In the genomic region with DNA sequence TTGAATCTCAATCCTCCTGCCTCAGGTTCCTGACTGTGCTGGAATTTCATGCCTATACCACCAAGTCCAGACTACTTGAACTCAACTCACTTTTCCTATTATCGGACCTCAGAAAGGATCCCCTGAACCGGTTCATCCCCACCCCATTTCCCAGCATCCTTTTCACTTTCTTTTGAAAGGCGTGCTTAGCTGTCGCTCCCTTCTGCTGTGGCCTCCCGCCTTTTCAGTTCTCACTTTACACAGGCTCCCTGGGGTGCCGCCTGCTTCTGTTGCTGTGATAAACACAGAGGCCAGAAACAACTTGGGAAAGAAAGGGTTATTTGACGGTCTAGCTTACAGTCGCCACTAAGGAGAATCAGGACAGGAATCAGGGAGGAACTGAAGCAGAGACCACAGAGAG, we compare ENCODE assay signal across 23 mouse cellular contexts. TPM values are rescaled to one million over a fixed set of nuclear protein-coding genes. Genes with fewer than 3 reads are reported as not detected.
DNase-seq lines count a peak whose midpoint lies in the region; ATAC-seq lines count a peak whose summit lies in the region.
"Had no signal": no experiment of that assay in that cellular context is flagged by ENCODE, and none has a peak within 500 bp of the region (broad histone marks: within the 10 kb centered on the region; RNA-seq: fewer than 3 reads in every experiment).

No protein-coding gene starts in this region.

- H3K27me3 ChIP-seq in forebrain, embryonic 10.5 days (ENCODE audit: poor library complexity, severe bottlenecking), result 0 out of 2 replicates have a peak, but pooled peaks cover 5% of the 10 kb centered on the region
- no peaks in the 10 kb centered on the region for H3K27me3 ChIP-seq in forebrain, embryonic 13.5 days
- H3K27me3 ChIP-seq in midbrain, embryonic 12.5 days, result peaks cover 7% of the 10 kb centered on the region
- peaks cover 5% of the 10 kb centered on the region; the same call in 1 of the 2 replicates for H3K27me3 ChIP-seq in midbrain, embryonic 13.5 days
- H3K27me3 ChIP-seq in hindbrain, embryonic 13.5 days, result no peaks in the 10 kb centered on the region
- H3K27me3 ChIP-seq: forebrain, embryonic 15.5 days had no signal

- H3K36me3 ChIP-seq in forebrain, embryonic 10.5 days (replicated peaks), result no peaks in the 10 kb centered on the region
- H3K36me3 ChIP-seq in forebrain, embryonic 13.5 days (ENCODE audit: poor library complexity, severe bottlenecking), result no peaks in the 10 kb centered on the region
- no peaks in the 10 kb centered on the region for H3K36me3 ChIP-seq in midbrain, embryonic 12.5 days
- H3K36me3 ChIP-seq in midbrain, embryonic 13.5 days, result no peaks in the 10 kb centered on the region
- no peaks in the 10 kb centered on the region for H3K36me3 ChIP-seq in hindbrain, embryonic 13.5 days
- H3K36me3 ChIP-seq: forebrain, embryonic 15.5 days; liver, embryonic 13.5 days; stomach, embryonic 15.5 days had no signal

- peak overlapping the region; percentile 54 for H3K27ac ChIP-seq in forebrain, embryonic 10.5 days
- no peak overlapping the region for H3K27ac ChIP-seq in forebrain, embryonic 13.5 days
- no peak overlapping the region for H3K27ac ChIP-seq in midbrain, embryonic 12.5 days (replicated peaks)
- no peak overlapping the region for H3K27ac ChIP-seq in midbrain, embryonic 13.5 days
- no peak overlapping the region for H3K27ac ChIP-seq in hindbrain, embryonic 13.5 days
- H3K27ac ChIP-seq: forebrain, embryonic 15.5 days; heart, adult 2 months; liver, embryonic 13.5 days; stomach, embryonic 15.5 days had no signal

- no peak overlapping the region for H3K4me2 ChIP-seq in forebrain, embryonic 13.5 days
- H3K4me2 ChIP-seq in midbrain, embryonic 12.5 days (replicated peaks), result peak overlapping the region; percentile 15; the same call in 1 of the 2 replicates
- no peak overlapping the region for H3K4me2 ChIP-seq in midbrain, embryonic 13.5 days (replicated peaks)
- H3K4me2 ChIP-seq in hindbrain, embryonic 13.5 days, result 0 out of 2 replicates have a peak overlapping the region, but pooled peaks have one; percentile 13
- H3K4me2 ChIP-seq: forebrain, embryonic 15.5 days; liver, embryonic 13.5 days; stomach, embryonic 15.5 days had no signal

- no peak for DNase-seq in forebrain, embryonic 10.5 days (ENCODE audit: extremely low spot score, low spot score)
- no peak for DNase-seq in frontal cortex, postnatal 25 days (ENCODE audit: low spot score in 2 of 2)
- DNase-seq: adrenal gland, adult 8-10 months; cerebellum, adult 2 months; heart, adult 2 months; kidney, adult 9 months; kidney, postnatal 4 days; liver, embryonic 13.5 days; right cerebral cortex, adult 18-20 months; spleen, adult 18-20 months had no signal

- H3K9ac ChIP-seq in forebrain, embryonic 13.5 days, result no peak overlapping the region
- H3K9ac ChIP-seq in midbrain, embryonic 12.5 days (replicated peaks), result no peak overlapping the region
- H3K9ac ChIP-seq in midbrain, embryonic 13.5 days (replicated peaks), result no peak overlapping the region
- no peak overlapping the region for H3K9ac ChIP-seq in hindbrain, embryonic 13.5 days
- H3K9ac ChIP-seq: forebrain, embryonic 15.5 days; liver, embryonic 13.5 days; stomach, embryonic 15.5 days had no signal

- peaks cover 27% of the 10 kb centered on the region for H3K4me1 ChIP-seq in forebrain, embryonic 10.5 days
- peaks cover 7% of the 10 kb centered on the region for H3K4me1 ChIP-seq in forebrain, embryonic 13.5 days
- peaks cover 6% of the 10 kb centered on the region for H3K4me1 ChIP-seq in midbrain, embryonic 12.5 days
- peaks cover 8% of the 10 kb centered on the region for H3K4me1 ChIP-seq in midbrain, embryonic 13.5 days (replicated peaks)
- peaks cover 6% of the 10 kb centered on the region; the same call in 1 of the 2 replicates for H3K4me1 ChIP-seq in hindbrain, embryonic 13.5 days (replicated peaks)
- H3K4me1 ChIP-seq: liver, embryonic 13.5 days; stomach, embryonic 15.5 days had no signal

- no peaks in the 10 kb centered on the region; the same call in 1 of the 2 replicates for H3K9me3 ChIP-seq in forebrain, embryonic 10.5 days
- H3K9me3 ChIP-seq in forebrain, embryonic 13.5 days (replicated peaks), result 0 out of 2 replicates have a peak, but pooled peaks cover 3% of the 10 kb centered on the region
- no peaks in the 10 kb centered on the region for H3K9me3 ChIP-seq in midbrain, embryonic 12.5 days
- H3K9me3 ChIP-seq in midbrain, embryonic 13.5 days, result no peaks in the 10 kb centered on the region
- no peaks in the 10 kb centered on the region for H3K9me3 ChIP-seq in hindbrain, embryonic 13.5 days
- H3K9me3 ChIP-seq: forebrain, embryonic 15.5 days; liver, embryonic 13.5 days; megakaryocyte, embryonic 14.5 days; stomach, embryonic 15.5 days had no signal

- ATAC-seq in forebrain, embryonic 13.5 days, result no peak
- no peak for ATAC-seq in midbrain, embryonic 12.5 days (ENCODE audit: low FRiP score, low read depth)
- no peak for ATAC-seq in midbrain, embryonic 13.5 days
- ATAC-seq in hindbrain, embryonic 13.5 days (ENCODE audit: low FRiP score), result no peak
- ATAC-seq in monocyte, adult 5-6 weeks (replicated peaks; ENCODE audit: insufficient number of reproducible peaks, low FRiP score, low TSS enrichment, poor library complexity, severe bottlenecking), result no peak
- ATAC-seq: forebrain, embryonic 15.5 days; inflammation-experienced regulatory T-cells, adult 6 months; lung, postnatal 0 days had no signal

- H3K4me3 ChIP-seq in forebrain, embryonic 10.5 days, result peak overlapping the region; percentile 22
- H3K4me3 ChIP-seq in forebrain, embryonic 13.5 days, result no peak overlapping the region
- H3K4me3 ChIP-seq in midbrain, embryonic 12.5 days, result no peak overlapping the region
- no peak overlapping the region for H3K4me3 ChIP-seq in midbrain, embryonic 13.5 days (replicated peaks)
- H3K4me3 ChIP-seq in hindbrain, embryonic 13.5 days, result no peak overlapping the region
- H3K4me3 ChIP-seq: forebrain, embryonic 15.5 days; heart, adult 2 months; liver, embryonic 13.5 days; megakaryocyte, embryonic 14.5 days; stomach, embryonic 15.5 days had no signal

- WGBS in forebrain, embryonic 10.5 days, result 5% methylated on average over 8 of the region's 8 CpGs
- under 1% methylated on average over 8 of the region's 8 CpGs for WGBS in forebrain, embryonic 13.5 days
- 4% methylated on average over 8 of the region's 8 CpGs for WGBS in midbrain, embryonic 12.5 days
- 3% methylated on average over 8 of the region's 8 CpGs for WGBS in midbrain, embryonic 13.5 days
- WGBS in hindbrain, embryonic 13.5 days, result 2% methylated on average over 8 of the region's 8 CpGs

RNA-seq across cellular contexts. Expression of gene H2-Oa, which starts 9.0 kb away (rescaled TPM):
- 0.12 and 0.43 TPM in 2 replicates for polyA plus RNA-seq in forebrain, embryonic 10.5 days (2016; fragmentation: Nextera tagmentation; extraction: Ambion mirVana)
- not detected in 2 replicates for polyA plus RNA-seq in forebrain, embryonic 13.5 days (2015; fragmentation: Nextera tagmentation; extraction: Ambion mirVana)
- 0.17 and 0.56 TPM in 2 replicates for polyA plus RNA-seq in midbrain, embryonic 12.5 days (2016; fragmentation: Nextera tagmentation; extraction: Ambion mirVana)
- polyA plus RNA-seq in midbrain, embryonic 13.5 days (2015; fragmentation: Nextera tagmentation; extraction: Ambion mirVana), result not detected in 2 replicates
- polyA plus RNA-seq in hindbrain, embryonic 13.5 days (2015; fragmentation: Nextera tagmentation; extraction: Ambion mirVana), result 0.18 TPM in 1 of 2 replicates, not detected in the other
- total RNA-seq in monocyte, adult 5-6 weeks (2017), result 7.8 to 18.9 TPM (median 17.6 TPM) in 3 replicates
- total RNA-seq: gastrocnemius, adult 8-10 months; layer of hippocampus, postnatal 14 days had no signal
- polyA plus RNA-seq: neural tube, embryonic 14.5 days had no signal

RNA-seq across cellular contexts. Expression of gene H2-DMa, which starts 36.2 kb away (rescaled TPM):
- 4.5 and 6.9 TPM in 2 replicates for polyA plus RNA-seq in forebrain, embryonic 10.5 days (2016; fragmentation: Nextera tagmentation; extraction: Ambion mirVana)
- 8.7 and 10.0 TPM in 2 replicates for polyA plus RNA-seq in forebrain, embryonic 13.5 days (2015; fragmentation: Nextera tagmentation; extraction: Ambion mirVana)
- 9.8 and 9.9 TPM in 2 replicates for polyA plus RNA-seq in midbrain, embryonic 12.5 days (2016; fragmentation: Nextera tagmentation; extraction: Ambion mirVana)
- polyA plus RNA-seq in midbrain, embryonic 13.5 days (2015; fragmentation: Nextera tagmentation; extraction: Ambion mirVana), result 13.1 and 15.3 TPM in 2 replicates
- 14.4 and 16.9 TPM in 2 replicates for polyA plus RNA-seq in hindbrain, embryonic 13.5 days (2015; fragmentation: Nextera tagmentation; extraction: Ambion mirVana)
- total RNA-seq in monocyte, adult 5-6 weeks (2017), result 55.9 to 84.5 TPM (median 72.8 TPM) in 3 replicates

RNA-seq across cellular contexts. Expression of gene Brd2, which starts 39.3 kb away (rescaled TPM):
- polyA plus RNA-seq in forebrain, embryonic 10.5 days (2016; fragmentation: Nextera tagmentation; extraction: Ambion mirVana), result 121 and 134 TPM in 2 replicates
- 124 and 125 TPM in 2 replicates for polyA plus RNA-seq in forebrain, embryonic 13.5 days (2015; fragmentation: Nextera tagmentation; extraction: Ambion mirVana)
- polyA plus RNA-seq in midbrain, embryonic 12.5 days (2016; fragmentation: Nextera tagmentation; extraction: Ambion mirVana), result 144 and 148 TPM in 2 replicates
- polyA plus RNA-seq in midbrain, embryonic 13.5 days (2015; fragmentation: Nextera tagmentation; extraction: Ambion mirVana), result 128 and 147 TPM in 2 replicates
- polyA plus RNA-seq in hindbrain, embryonic 13.5 days (2015; fragmentation: Nextera tagmentation; extraction: Ambion mirVana), result 127 and 129 TPM in 2 replicates
- 374 to 583 TPM (median 393 TPM) in 3 replicates for total RNA-seq in monocyte, adult 5-6 weeks (2017)

RNA-seq across cellular contexts. Expression of gene Col11a2, which starts 43.9 kb away (rescaled TPM):
- polyA plus RNA-seq in forebrain, embryonic 10.5 days (2016; fragmentation: Nextera tagmentation; extraction: Ambion mirVana), result 0.74 and 0.75 TPM in 2 replicates
- 0.80 and 1.3 TPM in 2 replicates for polyA plus RNA-seq in forebrain, embryonic 13.5 days (2015; fragmentation: Nextera tagmentation; extraction: Ambion mirVana)
- 2.3 and 4.0 TPM in 2 replicates for polyA plus RNA-seq in midbrain, embryonic 12.5 days (2016; fragmentation: Nextera tagmentation; extraction: Ambion mirVana)
- polyA plus RNA-seq in midbrain, embryonic 13.5 days (2015; fragmentation: Nextera tagmentation; extraction: Ambion mirVana), result 2.1 and 2.5 TPM in 2 replicates
- 3.2 and 3.8 TPM in 2 replicates for polyA plus RNA-seq in hindbrain, embryonic 13.5 days (2015; fragmentation: Nextera tagmentation; extraction: Ambion mirVana)
- 1.5 to 11.2 TPM (median 4.7 TPM) in 3 replicates for total RNA-seq in monocyte, adult 5-6 weeks (2017)

RNA-seq across cellular contexts. Expression of gene Rxrb, which starts 51.5 kb away (rescaled TPM):
- 44.5 and 48.3 TPM in 2 replicates for polyA plus RNA-seq in forebrain, embryonic 10.5 days (2016; fragmentation: Nextera tagmentation; extraction: Ambion mirVana)
- 52.6 and 57.1 TPM in 2 replicates for polyA plus RNA-seq in forebrain, embryonic 13.5 days (2015; fragmentation: Nextera tagmentation; extraction: Ambion mirVana)
- polyA plus RNA-seq in midbrain, embryonic 12.5 days (2016; fragmentation: Nextera tagmentation; extraction: Ambion mirVana), result 68.0 and 68.4 TPM in 2 replicates
- polyA plus RNA-seq in midbrain, embryonic 13.5 days (2015; fragmentation: Nextera tagmentation; extraction: Ambion mirVana), result 57.9 and 62.7 TPM in 2 replicates
- polyA plus RNA-seq in hindbrain, embryonic 13.5 days (2015; fragmentation: Nextera tagmentation; extraction: Ambion mirVana), result 56.8 and 59.2 TPM in 2 replicates
- 34.6 to 41.0 TPM (median 40.7 TPM) in 3 replicates for total RNA-seq in monocyte, adult 5-6 weeks (2017)

Comparison
In these comparisons a context has a peak if more than half of its experiments do, and no peak if none do; other contexts are left out.
1. H3K4me2 ChIP-seq: peak in midbrain, embryonic 12.5 days (single experiment) and hindbrain, embryonic 13.5 days (single experiment); none in forebrain, embryonic 13.5 days (single experiment) and midbrain, embryonic 13.5 days (single experiment).